ENCODE assay signal across 9 mouse cellular contexts in genomic region chr4:8084954-8085639, GRCm38 (mm10).
DNase-seq lines count a peak whose midpoint lies in the region; ATAC-seq and TF ChIP-seq lines count a peak whose summit lies in the region.
"Had no signal": no experiment of that assay in that cellular context is flagged by ENCODE, and none has a peak within 500 bp of the region (broad histone marks: within the 10 kb centered on the region; RNA-seq: fewer than 3 reads in every experiment).

No protein-coding gene starts in this region.

- peak overlapping the region; percentile 11; the same call in 1 of the 2 replicates for H3K4me2 ChIP-seq in forebrain, embryonic 11.5 days (ENCODE audit: low read depth, low read length, severe bottlenecking)
- H3K4me2 ChIP-seq in heart, embryonic 16.5 days (ENCODE audit: low read depth, low read length), result peak overlapping the region; percentile 51
- H3K4me2 ChIP-seq in liver, embryonic 13.5 days, result no peak overlapping the region
- H3K4me2 ChIP-seq in neural tube, embryonic 13.5 days, result peak overlapping the region; percentile 27; the same call in 1 of the 2 replicates
- H3K4me2 ChIP-seq in stomach, postnatal 0 days (replicated peaks; ENCODE audit: low read depth), result no peak overlapping the region

- H3K27me3 ChIP-seq in forebrain, embryonic 11.5 days (ENCODE audit: control insufficient read depth, insufficient read depth, low read length), result no peaks in the 10 kb centered on the region
- H3K27me3 ChIP-seq in heart, embryonic 16.5 days (ENCODE audit: control insufficient read depth, insufficient read depth, low read length), result no peaks in the 10 kb centered on the region
- no peaks in the 10 kb centered on the region for H3K27me3 ChIP-seq in liver, embryonic 13.5 days
- no peaks in the 10 kb centered on the region for H3K27me3 ChIP-seq in neural tube, embryonic 13.5 days
- no peaks in the 10 kb centered on the region for H3K27me3 ChIP-seq in stomach, postnatal 0 days (ENCODE audit: control insufficient read depth, insufficient read depth, low read length)

- peak; percentile 93 for ATAC-seq in CD4-positive, CD25-positive, alpha-beta regulatory T cell, adult 4 months
- peak; percentile 88 for ATAC-seq in forebrain, embryonic 11.5 days (replicated peaks; ENCODE audit: low FRiP score)
- peak; percentile 41; the same call in 1 of the 2 replicates for ATAC-seq in heart, embryonic 16.5 days (replicated peaks; ENCODE audit: extremely low read depth, insufficient read depth, low FRiP score)
- ATAC-seq in liver, embryonic 13.5 days (ENCODE audit: low read depth), result no peak
- ATAC-seq in neural tube, embryonic 13.5 days (ENCODE audit: low read depth), result peak; percentile 91
- peak; percentile 54; the same call in 1 of the 2 replicates for ATAC-seq in stomach, postnatal 0 days (ENCODE audit: low FRiP score, low TSS enrichment)

- peak; percentile 30 for DNase-seq in brain, embryonic 18.5 days (ENCODE audit: low read depth, low spot score)
- DNase-seq in forebrain, embryonic 11.5 days (ENCODE audit: low spot score), result peak; percentile 88
- DNase-seq in kidney, postnatal 14 days, result peak; percentile 78
- peak; percentile 11 for DNase-seq in liver, embryonic 13.5 days
- DNase-seq in stomach, postnatal 0 days (ENCODE audit: low spot score), result peak; percentile 84

- H3K4me3 ChIP-seq in forebrain, embryonic 11.5 days (ENCODE audit: low read depth, low read length), result no peak overlapping the region
- no peak overlapping the region for H3K4me3 ChIP-seq in heart, embryonic 16.5 days (ENCODE audit: low read length)
- no peak overlapping the region for H3K4me3 ChIP-seq in liver, embryonic 13.5 days (replicated peaks)
- H3K4me3 ChIP-seq in neural tube, embryonic 13.5 days, result no peak overlapping the region
- H3K4me3 ChIP-seq in stomach, postnatal 0 days (ENCODE audit: low read depth, low read length), result no peak overlapping the region
- H3K4me3 ChIP-seq: erythroblast, embryonic 14.5 days had no signal

- no peak overlapping the region for H3K27ac ChIP-seq in forebrain, embryonic 11.5 days (ENCODE audit: low read depth, low read length)
- no peak overlapping the region for H3K27ac ChIP-seq in heart, embryonic 16.5 days (ENCODE audit: low read length)
- H3K27ac ChIP-seq in liver, embryonic 13.5 days, result no peak overlapping the region
- no peak overlapping the region for H3K27ac ChIP-seq in neural tube, embryonic 13.5 days (replicated peaks)
- H3K27ac ChIP-seq in stomach, postnatal 0 days (replicated peaks), result no peak overlapping the region

- H3K4me1 ChIP-seq in forebrain, embryonic 11.5 days (replicated peaks; ENCODE audit: control insufficient read depth, insufficient read depth, low read length), result peaks cover 3% of the 10 kb centered on the region; the same call in 1 of the 2 replicates
- peaks cover 2% of the 10 kb centered on the region; the same call in 1 of the 2 replicates for H3K4me1 ChIP-seq in heart, embryonic 16.5 days (ENCODE audit: control insufficient read depth, insufficient read depth, low read length)
- H3K4me1 ChIP-seq in liver, embryonic 13.5 days (replicated peaks), result no peaks in the 10 kb centered on the region
- peaks cover 7% of the 10 kb centered on the region; the same call in 1 of the 2 replicates for H3K4me1 ChIP-seq in neural tube, embryonic 13.5 days (replicated peaks)
- H3K4me1 ChIP-seq in stomach, postnatal 0 days (replicated peaks; ENCODE audit: control insufficient read depth, insufficient read depth), result no peaks in the 10 kb centered on the region

- no peak overlapping the region for H3K9ac ChIP-seq in forebrain, embryonic 11.5 days (ENCODE audit: low read length)
- no peak overlapping the region for H3K9ac ChIP-seq in heart, embryonic 16.5 days (ENCODE audit: low read length)
- no peak overlapping the region for H3K9ac ChIP-seq in liver, embryonic 13.5 days
- peak overlapping the region; percentile 26; the same call in 1 of the 2 replicates for H3K9ac ChIP-seq in neural tube, embryonic 13.5 days
- H3K9ac ChIP-seq in stomach, postnatal 0 days (ENCODE audit: low read length), result no peak overlapping the region

- peak; percentile 93 for TF ChIP-seq CTCF in stomach, postnatal 0 days (IDR thresholded peaks at IDR 0.05; ENCODE audit: low read depth)

- no peak for TF ChIP-seq EP300 in stomach, postnatal 0 days (optimal IDR thresholded peaks at IDR 0.05)

- 31% methylated on average over 16 of the region's 16 CpGs for WGBS in forebrain, embryonic 11.5 days
- WGBS in heart, embryonic 16.5 days, result 29% methylated on average over 16 of the region's 16 CpGs
- WGBS in liver, embryonic 13.5 days (ENCODE audit: insufficient replicate concordance), result 20% methylated on average over 16 of the region's 16 CpGs
- 37% methylated on average over 16 of the region's 16 CpGs for WGBS in neural tube, embryonic 13.5 days
- WGBS in stomach, postnatal 0 days, result 28% methylated on average over 16 of the region's 16 CpGs

- H3K36me3 ChIP-seq in forebrain, embryonic 11.5 days (ENCODE audit: control insufficient read depth, insufficient read depth, low read length), result no peaks in the 10 kb centered on the region
- H3K36me3 ChIP-seq in heart, embryonic 16.5 days (ENCODE audit: control insufficient read depth, insufficient read depth), result no peaks in the 10 kb centered on the region
- no peaks in the 10 kb centered on the region for H3K36me3 ChIP-seq in liver, embryonic 13.5 days
- no peaks in the 10 kb centered on the region for H3K36me3 ChIP-seq in neural tube, embryonic 13.5 days
- no peaks in the 10 kb centered on the region for H3K36me3 ChIP-seq in stomach, postnatal 0 days (ENCODE audit: control insufficient read depth, insufficient read depth, low read length)

- no peaks in the 10 kb centered on the region for H3K9me3 ChIP-seq in forebrain, embryonic 11.5 days (ENCODE audit: control insufficient read depth, low read length)
- H3K9me3 ChIP-seq in heart, embryonic 16.5 days (replicated peaks; ENCODE audit: control insufficient read depth, low read length), result no peaks in the 10 kb centered on the region
- H3K9me3 ChIP-seq in liver, embryonic 13.5 days (replicated peaks), result no peaks in the 10 kb centered on the region
- no peaks in the 10 kb centered on the region for H3K9me3 ChIP-seq in neural tube, embryonic 13.5 days
- H3K9me3 ChIP-seq in stomach, postnatal 0 days (ENCODE audit: control insufficient read depth, low read length), result no peaks in the 10 kb centered on the region

Comparison
In these comparisons a context has a peak if more than half of its experiments do, and no peak if none do; other contexts are left out.
1. DNase-seq: peak in every context shown above with its lines; median percentile 88 in forebrain, embryonic 11.5 days; 84 in stomach, postnatal 0 days; 78 in kidney, postnatal 14 days; 30 in brain, embryonic 18.5 days; 11 in liver, embryonic 13.5 days.
2. H3K4me2 ChIP-seq: peak in forebrain, embryonic 11.5 days (single experiment), heart, embryonic 16.5 days (single experiment) and neural tube, embryonic 13.5 days (single experiment); none in liver, embryonic 13.5 days (single experiment) and stomach, postnatal 0 days (single experiment).